Mouse (Mus musculus): ENCODE data around the gene Ate1. TPM values are rescaled to one million over a fixed set of nuclear protein-coding genes. Genes with fewer than 3 reads are reported as not detected.
A peak's percentile ranks its signal among the peaks of the same experiment; 100 is the strongest.
"Not testable (repeated sequence)": the region's sequence is repeated elsewhere in the genome, so short reads cannot be mapped to it uniquely, and the experiment has no call there.

The Ate1 gene
- polyA plus RNA-seq, 1 experiment from 2014 or later: 75.7 TPM

DNA sequence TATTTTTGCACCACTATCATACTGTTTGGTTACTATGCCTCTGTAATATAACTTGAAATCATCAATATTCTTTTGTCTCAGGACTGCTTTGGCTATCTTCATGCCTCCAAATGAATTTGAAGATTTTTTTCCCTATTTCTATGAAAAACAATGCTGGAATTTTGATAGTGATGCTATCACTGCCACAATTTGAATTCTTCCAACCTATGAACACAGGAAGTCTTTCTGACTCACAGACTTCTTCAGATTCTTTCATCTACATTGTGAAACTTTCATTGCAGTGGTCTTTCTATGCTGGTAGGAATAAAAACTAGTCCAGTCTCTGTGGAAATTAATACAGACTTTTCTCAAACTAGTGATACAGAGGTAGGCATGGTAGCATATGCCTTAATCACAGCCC, 28.1 kb downstream of the Ate1 start:
- DNase-seq (ENCODE audit: low spot score): no peak
- no peaks in the 10 kb centered on the region for H3K27me3 ChIP-seq (ENCODE audit: insufficient read depth, low read length)
- no peak overlapping the region for H3K27ac ChIP-seq
- no peak overlapping the region for H3K4me2 ChIP-seq (ENCODE audit: low read length)
- 0 out of 2 replicates have a peak, but pooled peaks cover 3% of the 10 kb centered on the region for H3K36me3 ChIP-seq (ENCODE audit: insufficient read depth, low read length)
- no peaks in the 10 kb centered on the region for H3K9me3 ChIP-seq (replicated peaks; ENCODE audit: low read length)
- no peaks in the 10 kb centered on the region for H3K4me1 ChIP-seq (replicated peaks; ENCODE audit: insufficient read depth, low read length)
- H3K9ac ChIP-seq (ENCODE audit: low read depth, low read length): no peak overlapping the region
- ATAC-seq (replicated peaks; ENCODE audit: low FRiP score, low read depth): no peak
- no peak for TF ChIP-seq CTCF (IDR thresholded peaks at IDR 0.05; ENCODE audit: low read depth)
- H3K4me3 ChIP-seq (replicated peaks; ENCODE audit: low read depth, low read length): no peak overlapping the region

DNA sequence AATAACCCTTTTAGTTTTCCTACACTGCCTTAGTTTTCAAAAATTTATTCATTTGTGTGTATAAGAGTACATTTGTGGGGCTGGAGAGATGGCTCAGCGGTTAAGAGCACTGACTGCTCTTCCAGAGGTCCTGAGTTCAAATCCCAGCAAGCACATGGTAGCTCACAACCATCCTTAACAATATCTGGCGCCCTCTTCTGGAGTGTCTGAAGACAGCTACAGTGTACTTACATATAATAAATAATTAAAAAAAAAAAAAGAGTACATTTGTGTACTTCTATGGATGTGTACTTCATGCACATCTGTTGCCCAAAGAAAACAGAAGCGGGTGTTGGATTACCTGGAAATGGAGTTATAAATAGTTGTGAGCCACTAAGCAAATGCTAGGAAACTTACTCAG, 41.2 kb downstream of the Ate1 start:
- not testable (repeated sequence) for H3K36me3 ChIP-seq (ENCODE audit: insufficient read depth, low read length); H3K9me3 ChIP-seq (replicated peaks; ENCODE audit: low read length); H3K27me3 ChIP-seq (ENCODE audit: insufficient read depth, low read length); DNase-seq (ENCODE audit: low spot score); H3K4me1 ChIP-seq (replicated peaks; ENCODE audit: insufficient read depth, low read length); H3K4me3 ChIP-seq (replicated peaks; ENCODE audit: low read depth, low read length); ATAC-seq (replicated peaks; ENCODE audit: low FRiP score, low read depth); H3K9ac ChIP-seq (ENCODE audit: low read depth, low read length); H3K27ac ChIP-seq; H3K4me2 ChIP-seq (ENCODE audit: low read length)
- WGBS: 93% methylated on average over 3 of the region's 3 CpGs
- peak; percentile 36 for TF ChIP-seq CTCF (IDR thresholded peaks at IDR 0.05; ENCODE audit: low read depth)

DNA sequence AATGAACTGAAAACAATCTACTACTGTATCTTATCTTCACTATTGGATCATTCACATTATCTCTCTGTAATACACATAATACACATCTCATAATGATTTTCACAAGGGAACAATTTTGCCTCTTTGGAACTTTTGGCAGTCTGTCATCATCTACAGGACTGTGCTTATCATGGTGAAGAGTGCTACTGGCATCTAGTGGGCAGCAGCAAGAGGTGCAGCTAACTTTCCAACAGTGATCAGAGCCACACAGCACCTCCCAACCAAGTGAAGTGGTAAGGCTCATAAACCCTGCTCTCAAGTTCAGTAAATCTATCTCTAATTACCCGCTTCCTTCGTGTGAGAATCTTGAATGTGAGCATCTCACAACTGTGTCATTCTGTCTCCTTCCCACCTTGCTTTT, 44.2 kb downstream of the Ate1 start:
- Histone ChIP-seq H3K4me1 (replicated peaks; ENCODE audit: insufficient read depth, low read length) (0 out of 2 replicates have a peak, but pooled peaks cover 2% of the 10 kb centered on the region), H3K27ac (no peak overlapping the region), H3K9ac (ENCODE audit: low read depth, low read length) (no peak overlapping the region), H3K4me2 (ENCODE audit: low read length) (no peak overlapping the region), H3K9me3 (replicated peaks; ENCODE audit: low read length) (no peaks in the 10 kb centered on the region), H3K36me3 (ENCODE audit: insufficient read depth, low read length) (peaks cover 5% of the 10 kb centered on the region; the same call in 1 of the 2 replicates), H3K27me3 (ENCODE audit: insufficient read depth, low read length) (no peaks in the 10 kb centered on the region), H3K4me3 (replicated peaks; ENCODE audit: low read depth, low read length) (no peak overlapping the region)
- ATAC-seq (replicated peaks; ENCODE audit: low FRiP score, low read depth) (0 out of 2 replicates have a peak, but pooled peaks have one; percentile 61), DNase-seq (ENCODE audit: low spot score) (peak; percentile 90)
- 13% methylated on average over 2 of the region's 2 CpGs for WGBS
- TF ChIP-seq CTCF (IDR thresholded peaks at IDR 0.05; ENCODE audit: low read depth): peak; percentile 98

DNA sequence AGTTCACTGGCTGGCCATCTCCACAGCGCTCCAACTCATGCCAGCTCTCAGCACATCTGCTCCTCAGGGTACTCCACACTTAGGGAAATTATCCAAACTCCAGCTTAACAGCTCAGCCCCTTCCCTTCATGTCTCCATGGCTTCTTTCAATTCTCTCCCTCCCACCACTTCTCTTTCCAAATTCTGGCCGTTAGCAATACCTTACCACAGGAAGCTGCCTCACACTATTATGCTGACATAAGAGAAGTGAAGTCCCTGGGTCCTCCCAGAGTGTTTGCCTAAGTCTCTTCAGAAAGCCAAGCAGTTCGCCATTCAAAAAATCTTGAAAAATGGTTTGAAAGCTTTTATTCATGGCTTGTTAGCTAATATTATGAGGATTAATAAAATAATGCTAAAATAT, 46.3 kb downstream of the Ate1 start:
- no peak overlapping the region for H3K27ac ChIP-seq
- ATAC-seq (replicated peaks; ENCODE audit: low FRiP score, low read depth): no peak
- no peaks in the 10 kb centered on the region; the same call in 1 of the 2 replicates for H3K36me3 ChIP-seq (ENCODE audit: insufficient read depth, low read length)
- H3K4me1 ChIP-seq (replicated peaks; ENCODE audit: insufficient read depth, low read length): 0 out of 2 replicates have a peak, but pooled peaks cover 4% of the 10 kb centered on the region
- no peak overlapping the region for H3K4me2 ChIP-seq (ENCODE audit: low read length)
- H3K9me3 ChIP-seq (replicated peaks; ENCODE audit: low read length): no peaks in the 10 kb centered on the region
- no peaks in the 10 kb centered on the region for H3K27me3 ChIP-seq (ENCODE audit: insufficient read depth, low read length)
- DNase-seq (ENCODE audit: low spot score): no peak
- no peak for TF ChIP-seq CTCF (IDR thresholded peaks at IDR 0.05; ENCODE audit: low read depth)
- WGBS: 78% methylated on average over 3 of the region's 3 CpGs
- no peak overlapping the region for H3K9ac ChIP-seq (ENCODE audit: low read depth, low read length)
- H3K4me3 ChIP-seq (replicated peaks; ENCODE audit: low read depth, low read length): no peak overlapping the region

DNA sequence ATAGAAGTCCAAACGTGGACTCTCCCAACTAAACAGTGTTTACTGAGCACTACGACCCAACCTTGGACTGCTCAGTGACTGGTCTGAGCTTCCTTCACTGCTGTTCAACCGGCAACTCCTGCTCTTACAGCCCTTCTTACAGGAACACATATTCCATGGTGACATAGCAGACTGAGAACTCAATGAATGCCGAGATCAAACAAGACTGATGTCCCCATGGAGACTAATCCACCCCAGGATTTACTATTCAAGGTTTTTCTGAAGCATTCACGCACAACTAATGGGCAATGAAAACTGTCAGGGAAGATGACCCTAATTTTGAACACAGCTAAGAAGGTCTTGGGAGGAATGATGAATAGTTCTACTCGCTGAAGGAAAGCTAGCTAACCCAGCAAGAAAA, 47.5 kb downstream of the Ate1 start:
- 36% methylated on average over 6 of the region's 6 CpGs for WGBS
- no peaks in the 10 kb centered on the region; the same call in 1 of the 2 replicates for H3K36me3 ChIP-seq (ENCODE audit: insufficient read depth, low read length)
- DNase-seq (ENCODE audit: low spot score): peak; percentile 61

DNA sequence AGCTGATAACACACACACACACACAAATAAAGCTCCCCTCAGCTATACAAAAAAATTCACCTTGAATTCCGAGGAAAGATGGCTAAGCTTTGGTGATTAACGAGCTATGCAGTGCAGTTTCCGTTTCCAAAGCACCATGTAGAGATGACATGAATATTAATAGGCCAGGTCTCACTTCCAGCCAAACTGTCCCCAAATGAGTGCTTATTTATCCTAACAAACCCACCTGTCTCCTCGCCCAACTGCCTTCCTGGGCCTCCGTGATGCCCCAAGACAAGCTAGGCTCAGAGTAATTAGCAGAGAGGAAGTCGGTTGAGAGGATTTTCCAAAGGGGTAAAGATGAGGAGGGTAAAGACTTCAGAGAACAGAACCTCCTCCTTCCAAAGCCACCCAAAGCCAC, 49.1 kb downstream of the Ate1 start:
- no peak overlapping the region for H3K4me3 ChIP-seq (replicated peaks; ENCODE audit: low read depth, low read length)
- no peak for TF ChIP-seq CTCF (IDR thresholded peaks at IDR 0.05; ENCODE audit: low read depth)
- 35% methylated on average over 6 of the region's 6 CpGs for WGBS
- no peaks in the 10 kb centered on the region; the same call in none of the 2 replicates for H3K36me3 ChIP-seq (ENCODE audit: insufficient read depth, low read length)
- DNase-seq (ENCODE audit: low spot score) (no peak), ATAC-seq (replicated peaks; ENCODE audit: low FRiP score, low read depth) (no peak)
- H3K27me3 ChIP-seq (ENCODE audit: insufficient read depth, low read length): no peaks in the 10 kb centered on the region
- no peak overlapping the region for H3K27ac ChIP-seq
- 0 out of 2 replicates have a peak, but pooled peaks cover 4% of the 10 kb centered on the region for H3K4me1 ChIP-seq (replicated peaks; ENCODE audit: insufficient read depth, low read length)
- H3K9me3 ChIP-seq (replicated peaks; ENCODE audit: low read length): no peaks in the 10 kb centered on the region
- no peak overlapping the region for H3K4me2 ChIP-seq (ENCODE audit: low read length)
- no peak overlapping the region for H3K9ac ChIP-seq (ENCODE audit: low read depth, low read length)

More for the DNA sequence above, 47.5 kb downstream of the Ate1 start:
- no peak for TF ChIP-seq CTCF (IDR thresholded peaks at IDR 0.05; ENCODE audit: low read depth)
- Histone ChIP-seq H3K9ac (ENCODE audit: low read depth, low read length) (no peak overlapping the region), H3K9me3 (replicated peaks; ENCODE audit: low read length) (no peaks in the 10 kb centered on the region), H3K4me2 (ENCODE audit: low read length) (no peak overlapping the region), H3K4me3 (replicated peaks; ENCODE audit: low read depth, low read length) (no peak overlapping the region), H3K4me1 (replicated peaks; ENCODE audit: insufficient read depth, low read length) (0 out of 2 replicates have a peak, but pooled peaks cover 4% of the 10 kb centered on the region), H3K27me3 (ENCODE audit: insufficient read depth, low read length) (no peaks in the 10 kb centered on the region), H3K27ac (no peak overlapping the region)
- ATAC-seq (replicated peaks; ENCODE audit: low FRiP score, low read depth): no peak
